Mouse (Mus musculus): ENCODE data around the gene Cald1. TPM values are rescaled to one million over a fixed set of nuclear protein-coding genes. Genes with fewer than 3 reads are reported as not detected.
A peak's percentile ranks its signal among the peaks of the same experiment; 100 is the strongest.

Cald1 gene
- total RNA-seq, 2 experiments from 2014 or later: 27.4 to 30.2 TPM

- intact Hi-C loops (cut with DNase I): no loop called here
- DNase-seq: peak; percentile 34
These were observed 62.4 kb downstream of the Cald1 start for GRCm38 (mm10) chr6:34660724-34661123.

GRCm38 (mm10) chr6:34662626-34663025 lies 64.3 kb downstream of the Cald1 start:
- no peak for DNase-seq
- intact Hi-C loops (cut with DNase I): no loop called here

GRCm38 (mm10) chr6:34664291-34664690 lies 66.0 kb downstream of the Cald1 start:
- intact Hi-C loops (cut with DNase I): no loop called here
- peak; percentile 32 for DNase-seq

GRCm38 (mm10) chr6:34664749-34665148 lies 66.4 kb downstream of the Cald1 start:
- intact Hi-C loops (cut with DNase I): no loop called here
- DNase-seq: no peak

- intact Hi-C loops (cut with DNase I): no loop called here
- no peak for DNase-seq
These were observed 70.5 kb downstream of the Cald1 start for GRCm38 (mm10) chr6:34668739-34669254.

GRCm38 (mm10) chr6:34671355-34671754 lies 73.1 kb downstream of the Cald1 start:
- no peak for DNase-seq
- intact Hi-C loops (cut with DNase I): no loop called here

- no peak for DNase-seq
- intact Hi-C loops (cut with DNase I): no loop called here
These were observed 76.1 kb downstream of the Cald1 start for GRCm38 (mm10) chr6:34674416-34674815.

GRCm38 (mm10) chr6:34674897-34675296 lies 76.6 kb downstream of the Cald1 start:
- DNase-seq: no peak
- intact Hi-C loops (cut with DNase I): no loop called here

- intact Hi-C loops (cut with DNase I): no loop called here
- DNase-seq: no peak
These were observed 83.8 kb downstream of the Cald1 start for GRCm38 (mm10) chr6:34682126-34682525.

GRCm38 (mm10) chr6:34684886-34685285 lies 86.6 kb downstream of the Cald1 start:
- no peak for DNase-seq
- intact Hi-C loops (cut with DNase I): no loop called here

- DNase-seq: no peak
- intact Hi-C loops (cut with DNase I): no loop called here
These were observed 90.7 kb downstream of the Cald1 start for GRCm38 (mm10) chr6:34688971-34689370.

GRCm38 (mm10) chr6:34691416-34691815 lies 93.1 kb downstream of the Cald1 start:
- intact Hi-C loops (cut with DNase I): no loop called here
- DNase-seq: no peak

GRCm38 (mm10) chr6:34694096-34694495 lies 95.8 kb downstream of the Cald1 start:
- intact Hi-C loops (cut with DNase I): no loop called here
- no peak for DNase-seq

- intact Hi-C loops (cut with DNase I): no loop called here
- DNase-seq: no peak
These were observed 105.3 kb downstream of the Cald1 start for GRCm38 (mm10) chr6:34703421-34704120.

GRCm38 (mm10) chr6:34707521-34707920 lies 109.2 kb downstream of the Cald1 start:
- DNase-seq: no peak
- intact Hi-C loops (cut with DNase I): no loop called here

GRCm38 (mm10) chr6:34708650-34709265 lies 110.5 kb downstream of the Cald1 start:
- intact Hi-C loops (cut with DNase I): no loop called here
- peak; percentile 95 for DNase-seq

- DNase-seq: peak; percentile 65
- intact Hi-C loops (cut with DNase I): no loop called here
These were observed 111.0 kb downstream of the Cald1 start for GRCm38 (mm10) chr6:34709289-34709688.

GRCm38 (mm10) chr6:34709946-34710682 lies 111.8 kb downstream of the Cald1 start:
- DNase-seq: peak; percentile 18
- intact Hi-C loops (cut with DNase I): no loop called here

- intact Hi-C loops (cut with DNase I): no loop called here
- no peak for DNase-seq
These were observed 112.5 kb downstream of the Cald1 start for GRCm38 (mm10) chr6:34710848-34711247.

GRCm38 (mm10) chr6:34711620-34712019 lies 113.3 kb downstream of the Cald1 start:
- intact Hi-C loops (cut with DNase I): no loop called here
- DNase-seq: no peak

GRCm38 (mm10) chr6:34713169-34713568 lies 114.9 kb downstream of the Cald1 start:
- no peak for DNase-seq
- intact Hi-C loops (cut with DNase I): no loop called here

GRCm38 (mm10) chr6:34713777-34714176 lies 115.5 kb downstream of the Cald1 start:
- intact Hi-C loops (cut with DNase I): no loop called here

More at GRCm38 (mm10) chr6:34713777-34714176, 115.5 kb downstream of the Cald1 start:
- no peak for DNase-seq

All from left cerebral cortex, postnatal 4 days (tissue).